Mouse (Mus musculus) liver, embryonic 14.5 days (tissue): ENCODE data around the gene Ccrl2. TPM values are rescaled to one million over a fixed set of nuclear protein-coding genes. Genes with fewer than 3 reads are reported as not detected.

ENCODE experiments used
- ATAC-seq: fragments of 200-750 bp; cut with Nextera tagmentation; 2 replicates; pipeline ENCODE4 v1.8.0; 2017; ENCODE audit warnings: moderate number of reproducible peaks, mild to moderate bottlenecking, moderate library complexity; ENCODE audit not compliant: insufficient read depth
- DNase-seq, 3 experiments: peaks; one replicate each; pipeline ENCODE4 v3.0.0-alpha.2; 2012 to 2013; ENCODE audit warnings: low read depth in 3 of 3, low spot score in 3 of 3
- H3K27ac ChIP-seq: fragments of 300-500 bp; sonication (generic); 2 replicates; pipeline ENCODE4 v1.5.1; 2014; ENCODE audit warnings: moderate library complexity, mild to moderate bottlenecking, control low read depth, inconsistent platforms
- H3K27me3 ChIP-seq: fragments of 300-500 bp; sonication (generic); 2 replicates; pipeline ENCODE4 v1.6.1; 2014; ENCODE audit warnings: mild to moderate bottlenecking, low read length, moderate library complexity; ENCODE audit not compliant: control insufficient read depth, insufficient read depth
- H3K36me3 ChIP-seq: fragments of 300-500 bp; sonication (generic); replicated peaks from 2 replicates; pipeline ENCODE4 v1.6.1; 2014; ENCODE audit warnings: low read depth; ENCODE audit not compliant: control insufficient read depth, insufficient read depth
- H3K4me1 ChIP-seq, 2 experiments: fragments of 200-500 bp in 1 of 2; fragments of 300-500 bp in 1 of 2; sonication (generic) in 1 of 2; replicated peaks; 2 replicates each; pipeline ENCODE4 v1.6.1; 2012 to 2014; ENCODE audit warnings: antibody characterized with exemption in 1 of 2, inconsistent platforms in 1 of 2, low read length in 1 of 2; ENCODE audit not compliant: control insufficient read depth in 2 of 2, insufficient read depth in 2 of 2
- H3K4me2 ChIP-seq: fragments of 300-500 bp; sonication (generic); 2 replicates; pipeline ENCODE4 v1.6.1; 2014; ENCODE audit warnings: low read depth, mild to moderate bottlenecking, control low read depth, moderate library complexity
- H3K4me3 ChIP-seq, 2 experiments: fragments of 200-500 bp in 1 of 2; fragments of 300-500 bp in 1 of 2; sonication (generic) in 1 of 2; 2 replicates each; pipeline ENCODE4 v1.5.1; 2012 to 2014; ENCODE audit warnings: low read depth in 2 of 2, low read length in 2 of 2, mild to moderate bottlenecking in 2 of 2, control low read depth in 1 of 2, inconsistent platforms in 1 of 2, moderate library complexity in 1 of 2; ENCODE audit not compliant: insufficient read depth in 1 of 2
- H3K9ac ChIP-seq: fragments of 300-500 bp; sonication (generic); replicated peaks from 2 replicates; pipeline ENCODE4 v1.6.1; 2014; ENCODE audit warnings: mild to moderate bottlenecking, control low read depth, moderate library complexity
- H3K9me3 ChIP-seq: fragments of 300-500 bp; sonication (generic); 2 replicates; pipeline ENCODE4 v1.6.1; 2016; ENCODE audit warnings: low read length, mixed read lengths; ENCODE audit not compliant: control insufficient read depth
- CTCF ChIP-seq: IDR thresholded peaks from 2 replicates; pipeline ENCODE4 v1.5.1; 2016; ENCODE audit warnings: antibody characterized with exemption, low read depth, control low read depth
- EP300 ChIP-seq: IDR thresholded peaks from 2 replicates; pipeline ENCODE4 v1.6.1; 2016; ENCODE audit warnings: antibody characterized with exemption, low read depth
- WGBS: fragments of 180-500 bp; shearing (Covaris S2); extraction: QIAGEN DNeasy Blood & Tissue Kit; methylation state at CpG from one replicate; pipeline ENCODE4 v1.1.7; 2014; ENCODE audit not compliant: insufficient replicate concordance; 5-methylcytosine and 5-hydroxymethylcytosine counted together
- polyA plus RNA-seq, 2 experiments: library from polyadenylated mRNA; depleted of rRNA in 1 of 2; stranded (reverse) in 1 of 2; unstranded in 1 of 2; fragments of >200 nt; fragmentation: Nextera tagmentation in 1 of 2; extraction: Ambion mirVana in 1 of 2; gene quantifications; 2 replicates each; pipeline versions ENCODE4 v1.2.1 to v1.2.3; 2012 to 2014

Gene Ccrl2
- polyA plus RNA-seq, 2 experiments = 8.8 to 16.6 TPM

DNA sequence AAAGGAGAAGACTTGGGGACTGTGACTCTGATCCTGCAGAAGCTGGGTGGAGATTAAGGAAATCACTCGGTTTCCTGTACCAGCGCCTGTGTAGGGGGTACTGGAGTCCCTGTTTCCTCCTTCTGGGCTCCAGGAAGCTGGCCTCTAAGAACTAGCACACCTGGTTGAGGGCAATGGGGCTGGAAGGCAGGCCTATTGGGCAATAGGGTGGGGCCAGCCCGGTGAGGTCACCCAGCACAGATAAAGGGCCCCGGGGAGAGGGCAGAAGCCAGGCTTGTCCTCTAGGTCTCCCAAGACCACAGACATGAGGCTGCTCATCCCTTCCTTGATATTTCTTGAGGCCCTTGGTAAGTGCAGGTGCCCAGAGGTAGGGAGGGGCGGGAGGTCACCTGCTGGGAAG, 38.3 kb downstream of the Ccrl2 start, which contains the start of gene Ltf:
TSS of gene Ltf (plus strand) at position 250 of the 400 bp plus-strand sequence.
- Histone ChIP-seq H3K9ac (no peak within 1 kb of the TSS), H3K4me2 (no peak within 1 kb of the TSS), H3K27me3 (no peaks in the 10 kb centered on the region), H3K27ac (no peak within 1 kb of the TSS), H3K4me3 (no peak within 1 kb of the TSS), H3K36me3 (no peaks in the 10 kb centered on the region), H3K9me3 (no peaks in the 10 kb centered on the region), H3K4me1 (no peaks in the 10 kb centered on the region; a peak in 1 of 4 replicates)
- 18% methylated on average over 5 of the region's 5 CpGs for WGBS
- TF ChIP-seq CTCF (no peak), EP300 (no peak)
- ATAC-seq (peak; percentile 50; the same call in 1 of the 2 replicates), DNase-seq (no peak)

DNA sequence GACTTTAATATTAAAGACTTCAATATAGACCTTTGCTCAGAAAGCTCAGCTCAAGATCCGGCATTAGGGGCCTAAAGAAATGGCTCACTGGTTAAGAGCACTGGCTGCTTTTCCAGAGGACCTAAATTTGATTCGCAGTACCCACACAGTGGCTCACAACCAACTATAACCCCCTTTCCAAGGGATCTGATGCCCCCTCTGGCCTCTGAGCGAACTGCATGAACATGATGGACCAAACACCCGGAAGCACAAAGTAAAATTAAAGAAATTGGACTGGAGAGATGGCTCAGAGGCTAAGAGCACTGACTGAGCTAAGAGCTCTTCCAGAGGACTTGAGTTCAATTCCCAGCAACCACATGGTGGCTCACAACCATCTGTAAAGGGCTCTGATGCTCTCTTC, 41.7 kb downstream of the Ccrl2 start:
- WGBS = 62% methylated on average over 4 of the region's 4 CpGs
- DNase-seq (no peak), ATAC-seq (no peak)
- Histone ChIP-seq H3K9me3 (no peaks in the 10 kb centered on the region), H3K27ac (no peak overlapping the region), H3K4me3 (no peak overlapping the region), H3K4me2 (no peak overlapping the region), H3K9ac (no peak overlapping the region), H3K4me1 (no peaks in the 10 kb centered on the region; a peak in 1 of 4 replicates), H3K36me3 (no peaks in the 10 kb centered on the region), H3K27me3 (no peaks in the 10 kb centered on the region)
- no peak for TF ChIP-seq EP300
- peak; percentile 47 for TF ChIP-seq CTCF

DNA sequence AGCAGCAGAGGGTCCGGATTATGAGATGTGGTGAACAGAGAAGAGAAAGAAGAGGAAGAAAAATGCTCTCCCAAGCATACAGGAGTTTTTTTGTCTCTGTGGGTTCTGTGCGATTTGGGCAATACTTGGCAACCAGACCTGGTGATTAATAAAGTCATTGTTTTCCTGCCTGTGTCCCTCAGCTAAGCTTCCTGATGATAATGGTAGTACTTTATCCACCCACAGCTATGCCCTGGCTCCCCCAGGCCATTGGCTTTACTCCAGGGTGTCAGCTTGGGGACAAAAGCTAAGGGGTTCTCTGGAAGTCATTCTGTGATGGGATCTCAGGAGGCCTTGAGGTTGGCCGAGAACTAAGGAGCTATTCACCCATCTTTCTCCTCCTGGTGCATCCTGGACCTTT, 45.3 kb downstream of the Ccrl2 start:
- no peak overlapping the region for H3K4me3 ChIP-seq
- TF ChIP-seq EP300 = no peak
- WGBS = 49% methylated on average over 3 of the region's 3 CpGs
- H3K27me3 ChIP-seq = no peaks in the 10 kb centered on the region
- no peak for DNase-seq
- H3K4me2 ChIP-seq = no peak overlapping the region
- no peak overlapping the region for H3K9ac ChIP-seq
- H3K27ac ChIP-seq = no peak overlapping the region
- no peaks in the 10 kb centered on the region for H3K9me3 ChIP-seq
- H3K36me3 ChIP-seq = no peaks in the 10 kb centered on the region
- H3K4me1 ChIP-seq = no peaks in the 10 kb centered on the region
- ATAC-seq = no peak

DNA sequence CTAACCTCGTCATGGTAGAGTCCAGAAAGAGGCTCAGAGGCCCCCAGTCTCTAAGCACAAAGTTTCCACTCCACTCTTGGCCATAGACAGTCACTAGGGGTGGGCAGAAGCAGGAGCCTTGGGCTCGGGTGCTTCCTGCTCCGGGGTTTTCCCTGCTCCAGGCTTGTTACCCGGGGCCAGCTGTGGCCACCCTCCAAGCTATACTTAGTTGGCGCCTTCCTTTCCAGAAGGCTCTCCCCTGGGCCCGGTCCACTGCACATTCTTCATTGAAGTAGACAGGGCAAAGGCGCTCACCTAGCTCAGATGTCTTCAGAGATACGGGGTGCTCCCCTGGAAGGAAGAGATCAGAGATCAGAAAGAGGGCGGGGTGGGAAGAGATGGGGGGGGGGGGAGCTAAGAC, 45.8 kb downstream of the Ccrl2 start:
- Histone ChIP-seq H3K36me3 (no peaks in the 10 kb centered on the region), H3K9me3 (no peaks in the 10 kb centered on the region), H3K4me3 (no peak overlapping the region), H3K27ac (no peak overlapping the region), H3K4me1 (no peaks in the 10 kb centered on the region), H3K9ac (no peak overlapping the region), H3K27me3 (no peaks in the 10 kb centered on the region), H3K4me2 (no peak overlapping the region)
- TF ChIP-seq CTCF (no peak), EP300 (no peak)
- WGBS = 59% methylated on average over 9 of the region's 9 CpGs
- ATAC-seq (no peak), DNase-seq (no peak)

DNA sequence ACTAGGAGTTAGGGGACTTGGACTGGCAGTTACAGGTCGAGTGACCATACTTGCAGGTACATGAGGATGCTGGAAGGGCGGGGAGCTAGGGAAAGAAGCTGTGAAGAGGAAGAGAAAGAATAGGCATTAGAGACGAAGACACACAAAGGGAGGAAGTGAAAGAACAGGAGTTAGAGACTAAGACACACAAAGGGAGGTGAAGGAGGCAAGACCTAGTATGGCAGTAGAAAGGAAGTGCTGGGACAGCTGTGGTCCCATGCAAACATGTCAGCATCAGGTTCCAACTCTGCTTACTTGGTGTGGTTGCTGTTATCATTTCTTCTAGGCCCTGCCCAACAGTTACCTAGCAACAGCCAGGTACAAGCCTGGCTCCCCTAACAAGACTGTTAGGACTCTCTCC, 47.6 kb downstream of the Ccrl2 start:
- Histone ChIP-seq H3K9ac (no peak overlapping the region), H3K4me1 (no peaks in the 10 kb centered on the region), H3K36me3 (no peaks in the 10 kb centered on the region), H3K27ac (no peak overlapping the region), H3K4me3 (no peak overlapping the region), H3K9me3 (no peaks in the 10 kb centered on the region), H3K4me2 (no peak overlapping the region), H3K27me3 (no peaks in the 10 kb centered on the region)
- DNase-seq (no peak), ATAC-seq (no peak)
- 40% methylated on average over 3 of the region's 3 CpGs for WGBS
- TF ChIP-seq EP300 (no peak), CTCF (no peak)

DNA sequence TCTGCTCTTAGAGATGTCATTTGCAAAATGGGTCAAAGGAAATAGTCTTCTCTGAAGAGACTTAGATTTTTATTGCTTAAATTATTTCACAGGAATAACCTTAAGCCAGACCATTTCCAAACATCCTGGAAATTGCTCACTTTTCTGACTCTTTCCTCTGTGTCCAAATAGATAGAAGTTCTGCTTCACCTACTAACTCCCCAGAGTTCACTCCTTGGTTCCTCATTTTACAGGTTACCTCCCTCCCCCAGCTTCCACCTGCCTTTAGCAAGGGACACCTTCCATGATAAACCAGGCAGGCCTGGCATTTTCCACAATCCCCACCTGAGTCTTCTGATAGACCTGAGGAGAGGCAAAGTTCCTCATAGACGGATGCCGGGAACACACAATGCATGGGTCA, 50.8 kb downstream of the Ccrl2 start:
- no peak for TF ChIP-seq EP300
- no peak for TF ChIP-seq CTCF
- no peak overlapping the region for H3K27ac ChIP-seq
- no peak overlapping the region for H3K4me3 ChIP-seq
- H3K4me1 ChIP-seq = peaks cover 0 to 2% of the 10 kb centered on the region in 2 experiments; a peak in 1 of 4 replicates
- ATAC-seq (no peak), DNase-seq (no peak)
- no peaks in the 10 kb centered on the region for H3K9me3 ChIP-seq
- no peak overlapping the region for H3K4me2 ChIP-seq
- no peaks in the 10 kb centered on the region for H3K36me3 ChIP-seq
- H3K9ac ChIP-seq = no peak overlapping the region
- H3K27me3 ChIP-seq = no peaks in the 10 kb centered on the region
- 73% methylated on average over 2 of the region's 2 CpGs for WGBS

Other genes starting within 250 kb of the Ccrl2 start
- gene Prss44, start 243.5 kb downstream of the Ccrl2 start, polyA plus RNA-seq (2012; rRNA removed) = not detected in 2 replicates
- gene Prss44, start 243.5 kb downstream of the Ccrl2 start, polyA plus RNA-seq (2014; fragmentation: Nextera tagmentation; extraction: Ambion mirVana) = not detected in 2 replicates
- not detected in 2 replicates for gene Prss43, start 230.8 kb downstream of the Ccrl2 start, polyA plus RNA-seq (2012; rRNA removed)
- not detected in 2 replicates for gene Prss43, start 230.8 kb downstream of the Ccrl2 start, polyA plus RNA-seq (2014; fragmentation: Nextera tagmentation; extraction: Ambion mirVana)
- not detected in 2 replicates for gene Prss45, start 222.9 kb downstream of the Ccrl2 start, polyA plus RNA-seq (2012; rRNA removed)
- not detected in 2 replicates for gene Prss45, start 222.9 kb downstream of the Ccrl2 start, polyA plus RNA-seq (2014; fragmentation: Nextera tagmentation; extraction: Ambion mirVana)
- gene Prss46, start 213.0 kb downstream of the Ccrl2 start, polyA plus RNA-seq (2012; rRNA removed) = not detected in 2 replicates
- gene Prss46, start 213.0 kb downstream of the Ccrl2 start, polyA plus RNA-seq (2014; fragmentation: Nextera tagmentation; extraction: Ambion mirVana) = not detected in 2 replicates
- gene Prss50, start 199.6 kb downstream of the Ccrl2 start, polyA plus RNA-seq (2012; rRNA removed) = 7.4 and 7.9 TPM in 2 replicates
- gene Prss50, start 199.6 kb downstream of the Ccrl2 start, polyA plus RNA-seq (2014; fragmentation: Nextera tagmentation; extraction: Ambion mirVana) = 14.9 and 19.3 TPM in 2 replicates
- 2.9 and 3.3 TPM in 2 replicates for gene Als2cl, start 177.6 kb downstream of the Ccrl2 start, polyA plus RNA-seq (2012; rRNA removed)
- 1.1 and 1.3 TPM in 2 replicates for gene Als2cl, start 177.6 kb downstream of the Ccrl2 start, polyA plus RNA-seq (2014; fragmentation: Nextera tagmentation; extraction: Ambion mirVana)
- 0.62 and 0.97 TPM in 2 replicates for gene Tmie, start 177.4 kb downstream of the Ccrl2 start, polyA plus RNA-seq (2012; rRNA removed)
- gene Tmie, start 177.4 kb downstream of the Ccrl2 start, polyA plus RNA-seq (2014; fragmentation: Nextera tagmentation; extraction: Ambion mirVana) = 0.94 and 1.1 TPM in 2 replicates
- not detected in 2 replicates for gene Fam240a, start 140.7 kb downstream of the Ccrl2 start, polyA plus RNA-seq (2012; rRNA removed)
- not detected in 2 replicates for gene Fam240a, start 140.7 kb downstream of the Ccrl2 start, polyA plus RNA-seq (2014; fragmentation: Nextera tagmentation; extraction: Ambion mirVana)
- gene Tdgf1, start 111.4 kb downstream of the Ccrl2 start, polyA plus RNA-seq (2012; rRNA removed) = not detected in 2 replicates
- gene Tdgf1, start 111.4 kb downstream of the Ccrl2 start, polyA plus RNA-seq (2014; fragmentation: Nextera tagmentation; extraction: Ambion mirVana) = not detected in 2 replicates
- gene Lrrc2, start 106.0 kb downstream of the Ccrl2 start, polyA plus RNA-seq (2012; rRNA removed) = 0.02 and 0.09 TPM in 2 replicates
- gene Lrrc2, start 106.0 kb downstream of the Ccrl2 start, polyA plus RNA-seq (2014; fragmentation: Nextera tagmentation; extraction: Ambion mirVana) = 0.10 and 0.29 TPM in 2 replicates
- gene Rtp3, start 66.9 kb downstream of the Ccrl2 start, polyA plus RNA-seq (2012; rRNA removed) = 26.0 and 34.3 TPM in 2 replicates
- 15.6 and 21.7 TPM in 2 replicates for gene Rtp3, start 66.9 kb downstream of the Ccrl2 start, polyA plus RNA-seq (2014; fragmentation: Nextera tagmentation; extraction: Ambion mirVana)
- 4.9 and 7.4 TPM in 2 replicates for gene Ltf, start 38.2 kb downstream of the Ccrl2 start, polyA plus RNA-seq (2012; rRNA removed)
- 24.5 and 29.8 TPM in 2 replicates for gene Ltf, start 38.2 kb downstream of the Ccrl2 start, polyA plus RNA-seq (2014; fragmentation: Nextera tagmentation; extraction: Ambion mirVana)
- gene Lrrfip2, start 60.1 kb upstream of the Ccrl2 start, polyA plus RNA-seq (2012; rRNA removed) = 6.3 and 13.6 TPM in 2 replicates
- 15.0 and 17.8 TPM in 2 replicates for gene Lrrfip2, start 60.1 kb upstream of the Ccrl2 start, polyA plus RNA-seq (2014; fragmentation: Nextera tagmentation; extraction: Ambion mirVana)
- gene Mlh1, start 214.3 kb upstream of the Ccrl2 start, polyA plus RNA-seq (2012; rRNA removed) = 12.5 and 17.8 TPM in 2 replicates
- 20.1 and 24.2 TPM in 2 replicates for gene Mlh1, start 214.3 kb upstream of the Ccrl2 start, polyA plus RNA-seq (2014; fragmentation: Nextera tagmentation; extraction: Ambion mirVana)
- 7.8 and 9.0 TPM in 2 replicates for gene Epm2aip1, start 214.4 kb upstream of the Ccrl2 start, polyA plus RNA-seq (2012; rRNA removed)
- 7.8 and 8.1 TPM in 2 replicates for gene Epm2aip1, start 214.4 kb upstream of the Ccrl2 start, polyA plus RNA-seq (2014; fragmentation: Nextera tagmentation; extraction: Ambion mirVana)